Mouse (Mus musculus) layer of hippocampus, adult 2 months (tissue): Measurements from ENCODE around the gene Fam120a. TPM values are rescaled to one million over a fixed set of nuclear protein-coding genes. Genes with fewer than 3 reads are reported as not detected.
A peak's percentile ranks its signal among the peaks of the same experiment; 100 is the strongest.

ENCODE experiments used
- DNase-seq, 2 experiments: peaks; one replicate each; pipeline ENCODE4 v3.0.0; 2022; ENCODE audit warnings: low spot score in 2 of 2
- H3K27ac ChIP-seq: fragments of 200-600 bp; 2 replicates; pipeline ENCODE4 v1.8.1; 2022
- H3K4me3 ChIP-seq: fragments of 200-600 bp; 2 replicates; pipeline ENCODE4 v1.8.1; 2022; ENCODE audit warnings: mild to moderate bottlenecking
- CTCF ChIP-seq: fragments of 200-600 bp; conservative IDR thresholded peaks from 2 replicates; pipeline ENCODE4 v1.8.1; 2022; ENCODE audit warnings: antibody characterized with exemption, mild to moderate bottlenecking, moderate library complexity
- total RNA-seq, 2 experiments: library from RNA; stranded (reverse); gene quantifications; 2 replicates each; pipeline ENCODE4 v1.2.3; 2021

Gene Fam120a
- total RNA-seq, 2 experiments from 2014 or later: 112 to 120 TPM

DNA sequence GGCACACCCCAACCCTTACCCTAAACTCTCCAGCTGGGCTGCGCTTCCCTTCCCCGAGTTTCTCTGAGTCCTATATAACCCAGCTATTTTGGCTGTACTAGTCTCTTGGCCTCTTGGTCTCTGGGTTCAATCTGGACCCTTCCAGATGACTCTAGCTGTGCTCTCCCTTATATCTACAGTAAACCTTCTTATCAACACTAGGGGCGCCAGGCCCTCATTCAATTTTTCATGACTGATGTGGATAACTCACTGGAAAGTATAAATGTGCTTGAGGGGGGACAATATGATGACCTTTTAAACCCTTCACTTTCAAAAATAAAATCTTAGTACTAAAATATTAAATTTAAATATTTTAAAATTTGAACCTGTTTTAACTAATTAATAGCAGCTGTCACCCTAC lies 115.0 kb downstream of the Fam120a start:
- TF ChIP-seq CTCF: peak; percentile 79
- Histone ChIP-seq H3K27ac (no peak overlapping the region), H3K4me3 (no peak overlapping the region)
- DNase-seq: no peak

DNA sequence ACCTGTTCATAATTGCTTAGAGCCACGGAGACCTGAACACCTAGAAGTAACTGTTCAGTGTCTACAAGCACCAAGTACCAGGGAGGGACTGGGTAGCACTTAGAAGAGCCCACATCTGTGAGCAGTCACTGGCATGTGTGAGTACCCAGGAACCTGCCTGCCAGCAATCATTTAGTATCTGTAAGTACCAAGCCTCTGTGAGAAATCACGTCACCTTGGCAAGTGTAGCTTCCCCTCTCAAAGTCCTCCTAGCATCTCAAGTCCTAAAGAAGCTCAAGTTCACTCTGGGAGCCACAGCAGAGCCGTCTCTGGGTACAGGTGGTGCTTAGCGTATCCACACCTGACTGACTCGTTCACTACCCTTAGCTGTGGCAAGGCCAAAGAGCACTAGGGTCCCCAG lies 116.1 kb downstream of the Fam120a start:
- Histone ChIP-seq H3K4me3 (no peak overlapping the region), H3K27ac (no peak overlapping the region)
- DNase-seq: no peak
- TF ChIP-seq CTCF: no peak

DNA sequence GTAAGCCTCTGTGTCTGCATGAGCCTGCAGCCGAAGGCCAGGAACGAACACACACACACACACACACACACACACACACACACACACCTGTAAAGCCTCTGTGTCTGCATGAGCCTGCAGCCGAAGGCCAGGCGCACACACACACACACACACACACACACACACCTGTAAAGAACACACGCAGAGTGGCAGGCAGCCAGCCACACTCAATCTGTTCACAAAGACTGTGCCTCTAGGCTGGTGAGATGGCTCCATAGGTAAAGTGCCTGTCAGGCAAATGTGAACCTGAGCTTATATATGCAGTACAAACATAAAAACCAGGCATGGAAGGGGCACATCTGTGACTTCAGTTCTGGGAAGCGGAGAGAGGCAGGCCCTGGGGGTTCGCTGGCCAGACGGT lies 117.0 kb downstream of the Fam120a start:
- Histone ChIP-seq H3K4me3 (no peak overlapping the region), H3K27ac (no peak overlapping the region)
- no peak for TF ChIP-seq CTCF
- no peak for DNase-seq

DNA sequence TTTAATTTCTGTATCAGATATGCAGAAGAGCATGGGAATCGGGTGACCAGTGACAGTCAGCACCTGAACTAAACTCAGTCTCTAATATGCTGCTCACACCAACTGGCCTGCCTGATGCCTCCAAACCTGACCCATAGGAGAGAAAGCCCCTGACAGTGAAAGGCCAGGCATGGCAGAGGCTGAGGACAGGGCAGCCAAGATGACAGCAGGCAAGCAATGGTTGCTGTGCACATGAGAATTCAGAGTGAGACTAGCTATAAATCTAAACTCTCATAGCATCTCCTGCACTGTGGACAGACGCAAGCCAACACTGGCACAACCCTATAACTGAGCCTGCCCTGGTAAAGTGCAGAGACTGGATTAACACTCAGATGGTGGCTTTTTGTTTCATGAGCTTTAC lies 117.5 kb downstream of the Fam120a start:
- Histone ChIP-seq H3K27ac (no peak overlapping the region), H3K4me3 (no peak overlapping the region)
- DNase-seq: no peak
- TF ChIP-seq CTCF: no peak

DNA sequence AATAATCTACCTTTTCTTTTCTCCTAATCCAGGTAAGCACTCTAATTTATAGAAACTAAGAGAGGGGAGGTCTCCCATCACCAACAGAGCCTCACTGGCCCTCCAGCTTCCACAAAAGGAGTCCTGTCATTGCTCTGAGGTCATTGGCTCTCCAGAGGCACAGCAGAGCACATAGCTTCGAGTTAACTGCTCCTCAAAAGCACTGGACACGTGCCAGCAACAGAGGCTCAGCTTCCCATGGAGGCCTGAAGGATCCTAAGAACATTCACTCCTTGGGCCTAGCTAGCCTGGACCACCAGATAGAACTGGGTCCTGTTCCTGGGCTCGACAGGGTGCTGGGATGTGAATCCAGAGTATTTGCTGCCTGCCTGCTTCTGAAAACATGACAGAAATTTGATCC lies 118.7 kb downstream of the Fam120a start:
- no peak for TF ChIP-seq CTCF
- DNase-seq: no peak
- H3K4me3 ChIP-seq: no peak overlapping the region
- H3K27ac ChIP-seq: peak overlapping the region; percentile 43

DNA sequence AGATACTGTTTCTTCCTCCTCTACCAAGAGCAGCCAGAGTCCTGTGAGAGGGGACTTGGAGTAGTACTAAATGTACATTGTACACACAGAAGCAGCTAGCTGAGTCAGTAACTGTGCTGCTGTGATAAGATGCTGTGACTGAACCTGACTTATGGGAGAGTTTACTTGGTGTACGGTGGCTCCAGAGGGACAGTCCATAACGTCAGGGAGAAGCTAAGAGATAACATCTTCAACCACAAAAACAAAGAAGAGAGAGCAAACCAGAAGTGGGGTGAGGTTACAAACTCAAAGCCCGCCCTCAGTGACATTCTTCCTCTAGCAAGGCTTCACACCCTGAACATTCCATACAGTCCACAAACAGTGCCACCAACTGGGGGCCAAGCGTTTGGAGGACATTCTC lies 122.5 kb downstream of the Fam120a start:
- no peak for DNase-seq
- Histone ChIP-seq H3K27ac (no peak overlapping the region), H3K4me3 (no peak overlapping the region)
- no peak for TF ChIP-seq CTCF

GRCm38 (mm10) chr13:48843530-48843929 lies 124.3 kb downstream of the Fam120a start:
- Histone ChIP-seq H3K4me3 (no peak overlapping the region), H3K27ac (no peak overlapping the region)
- TF ChIP-seq CTCF: no peak
- no peak for DNase-seq

GRCm38 (mm10) chr13:48841905-48842592 lies 125.8 kb downstream of the Fam120a start:
- Histone ChIP-seq H3K4me3 (no peak overlapping the region), H3K27ac (no peak overlapping the region)
- no peak for DNase-seq
- no peak for TF ChIP-seq CTCF

DNA sequence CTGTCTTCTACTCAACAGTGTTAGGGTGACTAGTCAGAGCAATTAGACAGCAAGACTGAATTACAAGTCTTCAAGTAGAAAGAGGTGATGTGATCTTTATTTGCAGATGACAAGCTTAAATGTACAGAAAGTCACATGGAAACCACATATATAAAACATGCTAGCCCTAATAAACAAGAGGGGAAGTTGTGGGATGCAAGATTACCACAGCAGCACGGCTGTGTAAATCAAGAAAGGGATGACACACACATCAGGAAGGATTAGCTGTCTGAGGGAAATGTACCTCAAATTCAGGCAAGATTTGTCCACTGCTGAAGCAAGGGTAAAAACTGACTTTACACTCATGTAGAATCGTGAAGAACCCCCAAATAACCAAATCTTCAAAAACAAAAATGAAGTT lies 129.5 kb downstream of the Fam120a start:
- no peak for TF ChIP-seq CTCF
- Histone ChIP-seq H3K4me3 (no peak overlapping the region), H3K27ac (no peak overlapping the region)
- DNase-seq: no peak

- H3K27ac ChIP-seq: no peak overlapping the region
- H3K4me3 ChIP-seq: no peak overlapping the region
- no peak for TF ChIP-seq CTCF
- no peak for DNase-seq
These were observed 130.3 kb downstream of the Fam120a start for GRCm38 (mm10) chr13:48837537-48837936.

DNA sequence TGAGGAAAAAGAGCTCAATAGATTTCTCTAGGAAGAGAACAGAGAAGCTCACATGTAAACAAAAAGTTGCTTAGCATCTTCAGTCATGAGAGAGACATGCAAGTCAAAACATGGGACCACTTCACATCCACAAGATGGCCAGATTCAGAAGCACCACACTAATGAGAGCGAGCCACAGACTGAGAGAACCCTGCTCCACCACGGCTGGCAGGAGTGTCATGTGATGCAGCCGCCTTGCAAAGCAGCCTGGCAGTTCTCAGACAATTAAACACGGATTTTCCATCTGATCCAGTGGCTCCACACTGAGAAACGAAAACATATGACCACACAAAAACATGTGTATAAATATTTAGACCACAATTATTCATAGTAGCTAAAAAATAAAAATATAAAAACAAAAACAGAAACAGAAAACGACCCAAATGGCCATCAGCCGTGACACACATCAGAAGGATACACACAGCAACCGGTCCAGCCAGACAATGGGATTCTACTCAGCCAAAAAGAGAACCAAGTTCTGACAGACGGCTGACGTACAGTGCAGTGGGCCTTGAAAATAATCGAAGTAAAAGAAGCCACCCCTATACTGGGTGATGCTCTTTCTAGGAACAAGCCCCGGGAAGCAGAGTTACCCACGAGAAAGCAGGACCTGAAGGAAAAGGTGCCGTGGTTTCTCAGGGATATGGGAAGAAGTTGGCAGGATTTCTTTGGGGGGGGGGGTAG lies 137.1 kb downstream of the Fam120a start:
- no peak overlapping the region for H3K27ac ChIP-seq
- TF ChIP-seq CTCF: no peak
- H3K4me3 ChIP-seq: no peak overlapping the region
- DNase-seq: no peak

DNA sequence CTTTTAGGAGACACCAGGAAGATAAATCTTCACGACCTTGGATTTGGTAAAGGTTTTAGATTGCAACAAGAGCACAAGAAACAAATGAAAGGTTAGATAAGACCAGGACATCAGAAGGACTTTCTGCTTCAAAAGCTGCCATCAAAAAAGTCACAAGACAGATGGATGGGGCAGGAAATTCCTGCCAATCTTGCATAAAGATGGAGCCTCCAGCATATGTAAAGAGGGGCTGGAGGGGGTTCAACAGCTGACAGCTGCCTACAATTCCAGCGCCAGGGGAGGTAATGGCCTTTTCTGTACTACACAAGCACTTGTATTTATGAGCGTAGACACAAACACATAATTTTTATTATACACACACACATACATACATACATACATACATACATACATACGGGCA lies 138.0 kb downstream of the Fam120a start:
- DNase-seq: no peak
- Histone ChIP-seq H3K27ac (no peak overlapping the region), H3K4me3 (no peak overlapping the region)
- TF ChIP-seq CTCF: no peak

Other genes starting within 250 kb of the Fam120a start
- 10 to 100 TPM; 38.4 to 38.8 TPM for gene Phf2, start 96.9 kb downstream of the Fam120a start, total RNA-seq
- gene Wnk2, start 180.0 kb upstream of the Fam120a start, total RNA-seq: 100 to 1,000 TPM in 1 of 2 experiments, 10 to 100 TPM in 1; 99.2 to 101 TPM
- 10 to 100 TPM; 17.9 to 20.3 TPM for gene Ninj1, start 219.5 kb upstream of the Fam120a start, total RNA-seq
- gene Card19, start 248.0 kb upstream of the Fam120a start, total RNA-seq: 10 to 100 TPM; 14.8 to 15.3 TPM